Mouse (Mus musculus) MEL (cell line): ENCODE measurements around the gene Lrp4. TPM values are rescaled to one million over a fixed set of nuclear protein-coding genes. Genes with fewer than 3 reads are reported as not detected.

Experiments used
- DNase-seq: peaks from one replicate; pipeline ENCODE4 v3.0.0; 2011; ENCODE audit warnings: low read depth, low spot score
- H3K27ac ChIP-seq: 2 replicates; pipeline ENCODE4 v1.5.1; 2012; ENCODE audit warnings: low read depth, mild to moderate bottlenecking, control low read depth, low read length, moderate library complexity; ENCODE audit not compliant: control insufficient read depth
- H3K27me3 ChIP-seq, 2 experiments: fragments of 150-350 bp in 1 of 2; sonication (generic) in 1 of 2; 2 replicates each; pipeline ENCODE4 v1.6.1; 2012; ENCODE audit warnings: low read length in 2 of 2, mild to moderate bottlenecking in 2 of 2, improper control_type of control experiment in 1 of 2, moderate library complexity in 1 of 2; ENCODE audit not compliant: insufficient read depth in 2 of 2, control insufficient read depth in 1 of 2
- H3K36me3 ChIP-seq, 2 experiments: 2 replicates each; pipeline ENCODE4 v1.6.1; 2012 to 2014; ENCODE audit warnings: low read length in 2 of 2, improper control_type of control experiment in 1 of 2, inconsistent platforms in 1 of 2, mild to moderate bottlenecking in 1 of 2; ENCODE audit not compliant: insufficient read depth in 2 of 2, control insufficient read depth in 1 of 2
- H3K4me1 ChIP-seq, 2 experiments: fragments of 150-350 bp in 1 of 2; sonication (generic) in 1 of 2; 2 replicates each; pipeline ENCODE4 v1.6.1; 2012; ENCODE audit warnings: low read length in 2 of 2, improper control_type of control experiment in 1 of 2, mild to moderate bottlenecking in 1 of 2; ENCODE audit not compliant: insufficient read depth in 2 of 2, control insufficient read depth in 1 of 2
- H3K4me3 ChIP-seq, 2 experiments: fragments of 150-350 bp in 1 of 2; sonication (generic) in 1 of 2; 2 replicates each; pipeline ENCODE4 v1.5.1; 2012; ENCODE audit warnings: low read depth in 2 of 2, low read length in 2 of 2, mild to moderate bottlenecking in 2 of 2, moderate library complexity in 2 of 2, control low read depth in 1 of 2, improper control_type of control experiment in 1 of 2; ENCODE audit not compliant: control insufficient read depth in 1 of 2, insufficient read depth in 1 of 2
- H3K79me2 ChIP-seq: 2 replicates; pipeline ENCODE4 v1.6.1; 2012; ENCODE audit warnings: mild to moderate bottlenecking, low read length, moderate library complexity; ENCODE audit not compliant: control insufficient read depth, poor library complexity, insufficient read depth
- H3K9ac ChIP-seq: 2 replicates; pipeline ENCODE4 v1.6.1; 2012; ENCODE audit warnings: low read depth, mild to moderate bottlenecking, control low read depth, low read length, moderate library complexity; ENCODE audit not compliant: control insufficient read depth, poor library complexity, severe bottlenecking
- H3K9me3 ChIP-seq: fragments of 150-350 bp; sonication (generic); replicated peaks from 2 replicates; pipeline ENCODE4 v1.6.1; 2012; ENCODE audit warnings: mild to moderate bottlenecking, low read length, improper control_type of control experiment, moderate library complexity; ENCODE audit not compliant: insufficient read depth
- CTCF ChIP-seq, 3 experiments: IDR thresholded peaks in 2 of 3; conservative IDR thresholded peaks in 1 of 3; 2 replicates each; pipeline ENCODE4 v1.5.1; 2011 to 2012; ENCODE audit warnings: low read length in 3 of 3, low read depth in 2 of 3, mild to moderate bottlenecking in 2 of 3, improper control_type of control experiment in 1 of 3, inconsistent platforms in 1 of 3, mixed read lengths in 1 of 3, moderate library complexity in 1 of 3; ENCODE audit not compliant: control insufficient read depth in 1 of 3, insufficient read depth in 1 of 3, poor library complexity in 1 of 3, severe bottlenecking in 1 of 3
- EP300 ChIP-seq, 2 experiments: IDR thresholded peaks; 2 replicates each; pipeline ENCODE4 v1.6.1; 2011; ENCODE audit warnings: improper control_type of control experiment in 2 of 2, low read length in 2 of 2, low read depth in 1 of 2, mild to moderate bottlenecking in 1 of 2
- GATA1 ChIP-seq: IDR thresholded peaks from 2 replicates; pipeline ENCODE4 v1.6.1; 2011; ENCODE audit warnings: low read depth, low read length, improper control_type of control experiment
- KAT2A ChIP-seq: conservative IDR thresholded peaks from 2 replicates; pipeline ENCODE4 v1.6.1; 2012; ENCODE audit warnings: low read depth, low read length, improper control_type of control experiment, inconsistent platforms
- MAFK ChIP-seq: IDR thresholded peaks from 2 replicates; pipeline ENCODE4 v1.6.1; 2011; ENCODE audit warnings: low read depth, mild to moderate bottlenecking, low read length, improper control_type of control experiment, borderline replicate concordance
- MYB ChIP-seq: IDR thresholded peaks from 2 replicates; pipeline ENCODE4 v1.6.1; 2011; ENCODE audit warnings: mild to moderate bottlenecking, low read depth, low read length, improper control_type of control experiment
- POLR2AphosphoS2 ChIP-seq: IDR thresholded peaks from 2 replicates; pipeline ENCODE4 v1.6.1; 2011; ENCODE audit warnings: low read length, improper control_type of control experiment
- SIN3A ChIP-seq: IDR thresholded peaks from 2 replicates; pipeline ENCODE4 v1.6.1; 2012; ENCODE audit warnings: low read length, improper control_type of control experiment, inconsistent platforms
- TCF12 ChIP-seq: IDR thresholded peaks from 2 replicates; pipeline ENCODE4 v1.6.1; 2014; ENCODE audit warnings: low read depth, mild to moderate bottlenecking, inconsistent platforms, low read length, improper control_type of control experiment, moderate library complexity
- USF2 ChIP-seq, 2 experiments: IDR thresholded peaks; 2 replicates each; pipeline ENCODE4 v1.6.1; 2011 to 2012; ENCODE audit warnings: improper control_type of control experiment in 2 of 2, low read length in 2 of 2, borderline replicate concordance in 1 of 2, inconsistent platforms in 1 of 2, low read depth in 1 of 2, mild to moderate bottlenecking in 1 of 2; ENCODE audit not compliant: insufficient read depth in 1 of 2
- ZC3H11A ChIP-seq: IDR thresholded peaks from 2 replicates; pipeline ENCODE4 v1.6.1; 2012; ENCODE audit warnings: low read depth, mild to moderate bottlenecking, inconsistent platforms, low read length, improper control_type of control experiment
- ZKSCAN1 ChIP-seq: IDR thresholded peaks from 2 replicates; pipeline ENCODE4 v1.6.1; 2012; ENCODE audit warnings: low read depth, mild to moderate bottlenecking, inconsistent platforms, low read length, improper control_type of control experiment, moderate library complexity
- ZMIZ1 ChIP-seq: IDR thresholded peaks from 2 replicates; pipeline ENCODE4 v1.6.1; 2012; ENCODE audit warnings: low read depth, mild to moderate bottlenecking, inconsistent platforms, low read length, improper control_type of control experiment, moderate library complexity
- polyA plus RNA-seq, 2 experiments: library from polyadenylated mRNA; stranded (reverse) in 1 of 2; unstranded in 1 of 2; fragments of >175 nt in 1 of 2; fragments of >200 nt in 1 of 2; gene quantifications; 2 replicates each; pipeline versions ENCODE4 v1.2.1 to v1.2.4; 2012; ENCODE audit warnings: low replicate concordance in 2 of 2, low read depth in 1 of 2; ENCODE audit not compliant: insufficient read length in 2 of 2, insufficient read depth in 1 of 2, missing spikeins in 1 of 2
- total RNA-seq: library from RNA; depleted of rRNA; stranded (reverse); fragments of 300-350 nt; gene quantifications from 2 replicates; pipeline ENCODE4 v1.2.3, GENCODE M21; 2012

Lrp4 gene
- total and polyA plus RNA-seq, 3 experiments, result 1.1 to 2.8 TPM; not detected in 1

GRCm38 (mm10) chr2:91424061-91424720 is 33.1 kb upstream of the Lrp4 start:
- TF ChIP-seq SIN3A, result no peak
- TF ChIP-seq MYB, result no peak
- Histone ChIP-seq H3K4me1 (no peaks in the 10 kb centered on the region), H3K79me2 (no peaks in the 10 kb centered on the region), H3K36me3 (no peaks in the 10 kb centered on the region), H3K9ac (no peak overlapping the region), H3K9me3 (no peaks in the 10 kb centered on the region), H3K4me3 (no peak overlapping the region), H3K27me3 (no peaks in the 10 kb centered on the region), H3K27ac (no peak overlapping the region)
- DNase-seq, result no peak

DNA sequence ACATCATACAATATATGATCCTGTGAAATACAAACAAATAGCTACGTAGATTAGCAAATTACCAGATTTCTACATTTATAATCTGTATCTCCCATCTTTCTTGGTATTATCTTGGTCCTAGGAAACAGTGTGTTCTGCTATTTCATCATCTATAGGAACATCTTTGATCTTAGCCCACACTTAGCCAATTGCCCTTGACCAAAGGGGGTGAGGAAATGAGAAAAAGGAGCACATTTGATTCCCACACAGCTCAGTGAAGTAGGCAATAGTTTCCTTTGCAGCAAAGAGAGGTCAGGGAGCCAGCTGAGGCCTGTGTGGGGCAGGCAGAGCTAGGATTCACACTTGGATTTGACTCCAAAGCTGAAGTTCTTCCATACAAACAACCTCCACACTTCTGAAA is 31.0 kb upstream of the Lrp4 start:
- DNase-seq, result no peak
- Histone ChIP-seq H3K79me2 (no peaks in the 10 kb centered on the region), H3K36me3 (no peaks in the 10 kb centered on the region), H3K9ac (no peak overlapping the region), H3K27ac (no peak overlapping the region)
- TF ChIP-seq MYB (no peak), MAFK (no peak), GATA1 (no peak), ZKSCAN1 (no peak), EP300 (IDR thresholded peaks at IDR 0.05; ENCODE audit: low read depth in 1 of 2, low read length in 2 of 2) (no peak), KAT2A (no peak), POLR2AphosphoS2 (no peak)
- TF ChIP-seq, all 39 proteins: peak for 0
- H3K4me1 ChIP-seq, result no peaks in the 10 kb centered on the region
- H3K9me3 ChIP-seq, result no peaks in the 10 kb centered on the region
- no peak overlapping the region for H3K4me3 ChIP-seq
- no peaks in the 10 kb centered on the region for H3K27me3 ChIP-seq

DNA sequence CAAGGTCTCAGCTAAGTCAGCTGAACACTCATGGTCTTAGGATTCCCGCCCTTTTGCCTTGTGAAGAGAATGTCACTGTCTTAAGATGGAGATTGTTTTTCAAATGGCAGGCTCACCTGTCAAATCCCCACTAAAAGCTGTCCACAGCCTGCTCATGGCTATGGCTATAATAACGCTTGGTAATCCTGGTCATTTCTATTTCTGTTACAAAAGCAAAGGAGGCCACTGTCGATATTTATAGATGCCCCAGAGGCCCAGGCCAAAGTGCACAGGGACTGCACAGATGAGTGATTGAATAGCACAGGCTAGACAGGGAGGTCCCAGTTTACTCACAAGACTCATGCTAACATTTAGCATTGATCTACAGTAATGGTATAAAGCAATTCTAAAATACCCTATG is 28.2 kb upstream of the Lrp4 start:
- no peaks in the 10 kb centered on the region for H3K9me3 ChIP-seq
- H3K4me3 ChIP-seq, result no peak overlapping the region
- no peaks in the 10 kb centered on the region for H3K4me1 ChIP-seq
- no peaks in the 10 kb centered on the region for H3K79me2 ChIP-seq
- no peak overlapping the region for H3K27ac ChIP-seq
- no peak for DNase-seq
- TF ChIP-seq MAFK (no peak), ZC3H11A (no peak), TCF12 (no peak), ZMIZ1 (no peak), CTCF (IDR thresholded peaks at IDR 0.05 in 2 of 3, conservative IDR thresholded peaks at IDR 0.05 in 1 of 3; ENCODE audit: control insufficient read depth in 1 of 3, insufficient read depth in 1 of 3, low read depth in 2 of 3, low read length in 3 of 3, poor library complexity in 1 of 3, severe bottlenecking in 1 of 3) (no peak), GATA1 (no peak), USF2 (IDR thresholded peaks at IDR 0.05; ENCODE audit: borderline replicate concordance in 1 of 2, insufficient read depth in 1 of 2, low read depth in 1 of 2, low read length in 2 of 2) (no peak), EP300 (IDR thresholded peaks at IDR 0.05; ENCODE audit: low read depth in 1 of 2, low read length in 2 of 2) (no peak)
- no peaks in the 10 kb centered on the region for H3K27me3 ChIP-seq
- H3K9ac ChIP-seq, result no peak overlapping the region
- H3K36me3 ChIP-seq, result no peaks in the 10 kb centered on the region
